Mouse (Mus musculus) layer of hippocampus, adult 9-10 months (tissue): ENCODE measurements around the gene Psmg4.

Experiments
- DNase-seq: peaks from one replicate; pipeline ENCODE4 v3.0.0; 2022; ENCODE audit warnings: low spot score

The Psmg4 gene

DNA sequence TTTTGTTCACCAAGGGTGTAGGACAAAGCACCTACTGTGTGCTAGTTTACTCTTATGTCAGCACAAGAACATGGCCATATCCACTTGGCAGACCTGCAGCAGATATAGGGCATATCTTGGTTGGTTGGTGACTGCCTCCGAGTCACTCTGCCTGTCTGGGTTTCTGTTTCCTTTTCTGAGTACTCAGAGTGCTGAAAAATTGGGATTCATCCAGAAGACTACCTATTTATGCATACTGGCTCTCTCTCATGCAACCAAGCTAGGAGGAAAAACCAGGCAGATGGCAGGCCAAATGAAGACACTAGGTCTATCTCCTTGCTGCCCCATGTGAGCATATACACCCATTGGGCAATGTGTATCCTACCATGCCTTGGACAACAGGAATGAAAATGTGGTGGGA, 32.9 kb downstream of the Psmg4 start:
- no peak for DNase-seq

DNA sequence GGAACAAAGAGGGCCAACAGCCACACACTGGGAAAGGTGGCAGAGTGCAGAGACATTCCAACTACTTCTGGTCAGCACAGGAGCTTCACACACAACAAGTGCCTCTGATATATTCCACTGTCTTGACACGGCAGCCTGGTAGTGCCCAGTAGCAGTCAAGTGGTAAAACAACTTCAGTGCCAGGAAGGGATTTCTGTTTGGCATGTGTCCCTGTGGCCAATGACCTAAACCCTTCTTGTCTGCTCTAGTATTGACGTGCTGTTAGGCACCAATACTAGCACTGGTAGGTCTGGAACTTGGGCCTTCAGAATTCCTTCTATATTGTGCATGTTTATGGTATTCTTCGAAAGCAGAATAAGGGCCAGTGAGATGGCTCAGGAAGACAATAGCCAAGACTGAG, 42.5 kb downstream of the Psmg4 start:
- no peak for DNase-seq

DNA sequence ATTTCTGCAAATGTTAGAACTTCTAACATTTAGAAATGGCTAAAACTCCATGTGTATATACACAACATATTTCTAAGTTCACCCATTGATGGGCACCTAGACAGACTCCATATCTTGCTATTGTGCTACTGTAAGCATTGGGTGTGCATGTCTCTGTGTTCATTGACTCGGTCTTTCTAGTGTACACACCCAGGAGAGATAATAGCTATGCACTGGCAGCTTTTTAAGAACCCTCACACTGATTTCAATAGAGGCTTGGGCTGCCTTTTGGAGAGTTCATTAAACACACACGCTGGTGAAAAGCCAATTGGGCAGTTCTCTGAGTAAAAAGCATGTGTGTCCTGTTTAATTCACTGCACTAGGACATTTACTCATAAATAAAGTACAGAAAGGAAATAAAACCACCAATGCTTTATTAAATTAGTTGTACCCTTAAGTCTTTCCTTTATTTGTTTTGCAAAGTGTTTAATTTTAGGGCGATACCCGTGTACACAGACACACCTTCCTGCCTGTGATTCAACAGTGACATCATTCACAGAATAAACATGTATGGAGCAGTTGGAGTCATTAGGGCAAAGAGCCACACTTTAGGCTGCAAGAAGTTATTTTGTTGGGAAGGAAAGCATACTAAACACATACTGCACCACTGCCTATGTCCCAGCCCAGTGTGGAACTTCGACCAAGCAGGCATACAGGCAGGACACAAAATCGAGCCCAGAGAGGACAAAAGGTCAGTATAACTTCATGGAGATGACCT, 45.1 kb downstream of the Psmg4 start:
- DNase-seq, result no peak

DNA sequence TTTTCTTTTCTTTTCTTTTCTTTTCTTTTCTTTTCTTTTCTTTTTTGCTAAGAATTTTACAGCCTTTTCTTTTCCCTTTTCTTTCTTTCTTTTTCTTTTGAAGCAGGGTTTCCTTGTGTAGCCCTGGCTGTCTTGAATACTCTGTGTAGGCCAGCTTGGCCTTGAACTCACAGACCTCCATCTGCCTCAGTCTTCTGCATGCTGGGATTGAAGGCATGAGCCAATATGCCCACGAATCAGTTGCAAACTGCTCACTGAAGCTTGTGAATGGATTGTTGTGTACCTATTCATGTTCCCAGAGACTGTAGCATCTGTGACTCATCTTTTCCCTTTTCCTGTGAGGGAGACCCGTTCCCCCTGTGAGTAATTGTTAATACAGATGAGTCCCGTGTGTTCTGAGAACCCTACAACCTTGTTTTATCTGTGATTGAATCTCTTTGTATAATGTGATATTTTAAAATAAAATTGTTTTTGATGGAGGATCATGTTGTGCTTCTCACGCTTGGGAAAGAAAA, 48.6 kb downstream of the Psmg4 start:
- DNase-seq, result no peak

- DNase-seq, result no peak
These were observed 50.0 kb downstream of the Psmg4 start for GRCm38 (mm10) chr13:34212735-34213212.

GRCm38 (mm10) chr13:34214855-34215254, 52.1 kb downstream of the Psmg4 start:
- no peak for DNase-seq

GRCm38 (mm10) chr13:34218776-34219175, 56.0 kb downstream of the Psmg4 start:
- DNase-seq, result no peak

DNA sequence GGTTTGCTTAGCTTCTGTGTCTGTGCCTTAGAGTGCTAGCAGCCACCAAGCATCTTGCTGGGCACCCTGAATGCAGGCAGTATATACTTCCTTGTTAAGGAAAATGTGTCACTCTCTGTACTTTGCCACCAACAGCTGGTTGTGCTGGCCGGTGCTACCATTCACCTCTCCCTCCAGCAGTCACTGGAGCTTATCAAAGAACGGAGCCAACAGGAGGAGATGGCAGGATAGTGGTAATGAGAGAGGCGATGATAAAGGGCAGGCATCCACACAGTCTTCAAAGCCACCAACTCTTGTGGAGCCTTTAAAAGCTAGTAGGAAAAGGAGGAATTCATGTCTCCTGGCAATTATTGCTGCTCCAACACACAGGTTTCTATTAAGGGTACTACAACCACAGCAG, 57.0 kb downstream of the Psmg4 start:
- DNase-seq, result no peak

- no peak for DNase-seq
These were observed 60.2 kb downstream of the Psmg4 start for GRCm38 (mm10) chr13:34222985-34223384.

DNA sequence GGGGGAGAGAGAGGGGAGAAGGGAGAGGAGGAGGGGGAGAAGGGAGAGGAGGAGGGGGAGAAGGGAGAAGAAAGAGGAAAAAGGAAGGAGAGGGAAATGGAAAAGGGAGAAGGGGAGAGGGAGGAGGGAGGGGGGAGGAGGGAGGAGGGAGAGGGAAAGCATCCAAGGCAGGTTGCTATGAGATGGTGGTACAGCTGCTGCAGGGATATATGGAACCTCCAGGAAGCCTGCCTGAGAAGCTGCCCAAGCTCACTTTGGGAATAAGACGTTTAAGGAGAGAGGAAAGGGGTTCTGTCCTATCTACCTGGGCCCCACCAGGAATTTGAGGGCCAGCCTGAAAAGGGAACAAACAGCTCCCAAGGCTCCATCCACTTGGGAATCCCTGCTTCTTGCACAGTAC, 64.2 kb downstream of the Psmg4 start:
- no peak for DNase-seq
